Mouse (Mus musculus) fibroblast of lung, adult 2 months (primary cell): ENCODE measurements around the gene Hykk.
"Not testable (repeated sequence)": the region's sequence is repeated elsewhere in the genome, so short reads cannot be mapped to it uniquely, and the experiment has no call there.

Experiments used
- DNase-seq: peaks from one replicate; pipeline ENCODE4 v3.0.0-alpha.2; 2011; ENCODE audit warnings: low read depth

Gene Hykk

DNA sequence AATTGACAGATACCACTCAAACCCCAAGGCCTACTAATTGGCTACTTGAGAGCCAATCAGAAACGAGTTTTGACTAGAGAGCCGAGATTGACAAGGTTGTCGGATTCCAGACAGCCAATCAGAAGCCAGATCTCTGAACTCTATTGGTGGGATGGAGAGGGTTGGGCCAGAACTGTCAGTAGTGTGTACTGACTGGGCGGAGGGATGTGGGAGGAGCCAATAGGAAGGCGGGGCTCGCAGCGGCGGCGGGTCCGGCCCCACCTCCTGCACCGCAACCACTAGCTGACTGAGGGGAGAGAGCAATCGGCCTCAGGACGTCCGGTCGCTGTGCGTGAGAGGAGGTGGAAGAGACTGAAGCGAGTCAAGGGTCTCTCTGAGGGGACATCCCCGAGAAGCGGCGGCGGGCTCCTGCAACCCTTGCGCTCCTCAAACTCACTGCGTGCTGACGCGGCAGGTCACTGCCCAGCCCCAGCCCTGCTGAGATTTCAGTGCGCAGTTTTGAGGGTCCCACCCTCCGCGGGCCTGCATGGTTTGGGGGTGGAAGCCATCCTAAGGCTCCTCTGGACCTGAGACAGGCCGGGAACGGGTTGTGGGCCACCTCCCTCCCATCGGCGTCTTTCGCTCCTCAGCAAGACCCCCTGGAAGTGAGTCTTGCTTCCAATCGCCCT lies at the start of gene Hykk:
TSS of gene Hykk (plus strand) at position 274 of the 668 bp plus-strand sequence.
- DNase-seq: peak; percentile 92

GRCm38 (mm10) chr9:54878759-54879158 lies 38.3 kb upstream of the Hykk start:
- no peak for DNase-seq

- no peak for DNase-seq
Observed at GRCm38 (mm10) chr9:54892111-54892510, 25.0 kb upstream of the Hykk start.

DNA sequence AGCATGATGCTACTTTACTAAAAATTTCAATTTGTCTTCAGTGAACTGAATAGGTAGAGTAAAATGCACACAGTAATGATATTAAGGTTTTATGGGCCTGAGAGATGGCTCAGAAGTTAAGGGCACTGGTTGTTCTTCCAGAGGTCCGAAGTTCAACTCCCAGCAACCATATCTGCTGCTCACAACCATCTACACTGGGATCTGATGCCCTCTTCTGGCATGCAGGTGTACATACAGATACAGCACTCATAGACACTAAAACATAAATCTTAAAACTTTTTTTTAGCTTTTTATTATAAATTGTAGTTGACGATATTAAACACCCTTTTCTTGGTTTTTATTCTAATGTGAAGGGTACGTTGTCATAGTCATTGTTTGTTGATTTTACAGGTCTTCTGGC lies 20.0 kb upstream of the Hykk start:
- DNase-seq: no peak

DNA sequence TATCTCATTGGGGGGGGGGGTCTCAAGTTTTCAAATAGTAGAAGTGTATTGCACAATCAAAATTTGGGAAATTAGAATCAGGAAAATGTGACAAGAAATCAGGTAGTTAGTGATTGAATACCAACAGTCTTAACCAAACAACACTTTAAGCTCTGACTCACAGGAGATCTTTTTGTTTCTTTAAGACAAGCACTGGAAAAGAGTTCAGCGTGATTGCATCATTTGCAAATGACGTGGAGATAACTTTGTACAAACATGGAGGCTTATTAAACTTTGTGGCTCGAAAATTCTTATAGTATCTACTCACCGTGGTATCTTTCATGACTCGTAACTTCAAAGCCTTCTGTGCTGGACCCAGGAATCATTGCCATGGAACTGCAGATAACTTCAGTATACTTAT lies 7.6 kb upstream of the Hykk start:
- no peak for DNase-seq

DNA sequence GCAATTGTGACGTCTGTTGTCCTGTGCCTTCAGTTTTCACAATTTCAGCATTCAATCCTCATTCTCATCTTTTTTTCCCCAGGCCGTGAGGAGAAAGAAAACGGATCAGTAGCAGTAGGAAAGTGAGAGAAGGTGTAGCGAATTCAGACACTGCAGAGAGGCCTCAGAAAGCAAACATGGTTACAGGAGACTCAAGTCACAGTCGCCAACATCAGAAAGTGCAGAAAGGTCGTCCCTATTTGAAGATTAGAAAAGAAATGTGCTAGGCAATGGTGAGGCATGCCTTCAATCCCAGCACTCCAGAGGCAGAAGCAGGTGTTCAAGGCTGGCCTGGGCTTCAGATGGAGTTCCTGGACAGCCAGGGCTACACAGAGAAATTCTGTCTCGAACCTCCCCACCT lies 1.5 kb upstream of the Hykk start:
- no peak for DNase-seq

DNA sequence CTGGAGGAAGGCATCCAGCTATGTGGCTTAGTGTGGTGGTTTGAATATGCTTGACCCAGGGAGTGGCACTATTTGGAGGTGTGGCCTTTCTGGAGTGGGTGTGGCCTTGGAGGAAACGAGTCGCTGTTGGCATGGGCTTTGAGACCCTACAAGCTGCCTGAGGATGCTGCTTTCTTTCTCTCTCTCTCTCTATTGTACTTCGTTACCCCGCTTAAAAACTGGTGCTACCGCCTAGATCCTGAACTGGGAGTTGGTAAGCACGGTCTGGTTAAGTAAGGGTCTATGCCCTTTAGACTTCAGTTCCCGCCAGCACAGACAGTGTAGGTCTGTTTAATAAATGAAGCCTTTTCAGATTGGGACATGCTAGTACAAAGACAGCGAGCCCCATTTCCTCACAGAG lies 682 bp upstream of the Hykk start:
- DNase-seq: no peak

- DNase-seq: no peak
Observed at GRCm38 (mm10) chr9:54918191-54918590, 1.1 kb downstream of the Hykk start.

DNA sequence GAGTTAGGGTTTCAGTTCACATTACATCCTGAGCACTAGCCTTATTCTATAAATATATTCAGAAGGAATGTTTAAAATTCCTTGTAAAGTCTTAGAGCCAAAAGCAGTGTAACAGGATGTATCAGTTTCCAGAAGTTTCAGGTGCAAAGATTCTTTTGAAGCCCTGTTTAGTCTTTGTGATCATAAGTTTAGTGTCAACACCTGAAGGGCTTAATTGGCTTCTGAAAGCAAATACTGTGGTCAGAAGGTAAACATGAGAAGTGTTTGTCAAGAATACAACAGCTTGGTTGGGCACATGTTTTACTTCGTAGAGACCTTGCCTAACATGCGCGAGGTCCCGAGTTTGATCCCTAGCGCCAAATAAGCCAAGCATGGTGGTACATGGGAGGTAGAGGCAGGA lies 1.7 kb downstream of the Hykk start:
- no peak for DNase-seq

GRCm38 (mm10) chr9:54919946-54920345 lies 2.9 kb downstream of the Hykk start:
- DNase-seq: no peak

DNA sequence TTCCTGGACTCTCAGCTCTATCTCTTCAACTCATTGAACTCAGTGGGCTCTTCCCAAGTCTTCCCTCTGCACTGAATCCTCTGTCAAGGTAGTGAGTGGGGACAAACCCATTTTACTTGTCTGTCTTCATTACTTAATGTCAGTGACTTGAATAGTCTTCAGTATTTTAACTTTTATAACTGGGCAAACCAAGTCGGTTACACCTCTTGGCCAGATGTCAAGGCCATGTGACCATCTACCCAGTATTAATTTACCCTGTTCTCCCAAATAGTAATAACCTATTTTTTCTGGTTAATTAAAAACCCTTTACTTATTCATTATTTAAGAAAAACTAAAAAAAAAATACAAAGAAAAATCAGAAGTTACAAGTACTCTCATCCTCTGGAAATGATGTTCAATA lies 13.7 kb downstream of the Hykk start:
- DNase-seq: no peak

- DNase-seq: no peak
Observed at GRCm38 (mm10) chr9:54931765-54932164, 14.7 kb downstream of the Hykk start.

GRCm38 (mm10) chr9:54932379-54932778 lies 15.3 kb downstream of the Hykk start:
- DNase-seq: no peak

GRCm38 (mm10) chr9:54942071-54942470 lies 25.0 kb downstream of the Hykk start:
- DNase-seq: no peak

- DNase-seq: no peak
Observed at GRCm38 (mm10) chr9:54944467-54944866, 27.4 kb downstream of the Hykk start.

DNA sequence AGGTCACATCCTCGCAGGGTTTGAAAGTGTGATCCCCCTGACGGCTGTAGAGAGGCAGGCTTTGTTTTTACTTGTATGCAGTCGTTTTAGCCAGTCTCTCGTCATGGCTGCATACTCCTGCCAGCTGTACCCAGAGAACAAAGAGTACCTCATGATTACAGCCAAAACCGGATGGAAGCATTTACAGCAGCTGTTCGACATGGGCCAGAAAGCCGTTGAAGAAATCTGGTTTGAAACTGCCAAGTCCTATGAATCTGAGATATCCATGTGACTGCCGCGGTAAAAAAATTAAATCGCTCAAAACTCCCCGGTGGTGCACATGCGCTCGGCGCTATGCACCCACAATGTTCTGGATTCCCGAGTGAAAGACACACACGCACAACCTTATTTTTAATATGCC lies 29.2 kb downstream of the Hykk start:
- peak; percentile 22 for DNase-seq

DNA sequence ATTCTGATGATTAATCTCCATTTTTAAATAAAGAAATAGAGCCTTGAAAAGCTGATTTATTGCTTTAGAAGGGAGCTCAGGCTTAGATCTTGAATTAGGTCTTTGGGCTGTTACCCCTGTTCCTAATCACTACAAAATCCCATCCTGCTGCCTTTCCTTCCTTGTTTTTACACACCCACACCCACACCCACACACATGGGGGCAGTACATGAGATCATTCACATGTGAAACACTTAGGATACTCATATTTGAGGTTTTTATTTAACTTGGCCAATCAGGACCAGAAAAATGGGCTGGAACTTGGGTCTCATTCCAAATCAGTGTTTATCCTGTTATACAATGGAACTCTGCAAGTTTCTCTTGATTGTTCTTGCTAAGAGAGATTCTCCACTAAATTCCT lies 32.4 kb downstream of the Hykk start:
- no peak for DNase-seq

DNA sequence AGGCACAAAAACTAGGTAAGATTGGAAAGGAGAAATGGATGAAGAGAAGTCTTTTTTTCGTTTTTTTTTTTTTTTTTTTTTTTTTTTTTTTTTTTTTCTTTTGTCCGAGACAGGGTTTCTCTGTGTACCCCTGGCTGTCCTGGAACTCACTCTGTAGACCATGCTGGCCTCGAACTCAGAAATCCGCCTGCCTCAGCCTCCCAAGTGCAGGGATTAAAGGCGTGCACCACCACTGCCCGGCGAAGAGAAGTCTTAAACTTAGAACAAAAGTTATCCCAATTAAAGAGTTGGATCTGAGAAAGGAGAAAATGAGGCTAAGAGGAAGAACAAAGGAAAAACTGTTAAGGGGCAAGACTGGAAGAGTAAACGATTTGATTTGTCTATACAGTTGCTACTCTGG lies 33.1 kb downstream of the Hykk start:
- DNase-seq: not testable (repeated sequence)

DNA sequence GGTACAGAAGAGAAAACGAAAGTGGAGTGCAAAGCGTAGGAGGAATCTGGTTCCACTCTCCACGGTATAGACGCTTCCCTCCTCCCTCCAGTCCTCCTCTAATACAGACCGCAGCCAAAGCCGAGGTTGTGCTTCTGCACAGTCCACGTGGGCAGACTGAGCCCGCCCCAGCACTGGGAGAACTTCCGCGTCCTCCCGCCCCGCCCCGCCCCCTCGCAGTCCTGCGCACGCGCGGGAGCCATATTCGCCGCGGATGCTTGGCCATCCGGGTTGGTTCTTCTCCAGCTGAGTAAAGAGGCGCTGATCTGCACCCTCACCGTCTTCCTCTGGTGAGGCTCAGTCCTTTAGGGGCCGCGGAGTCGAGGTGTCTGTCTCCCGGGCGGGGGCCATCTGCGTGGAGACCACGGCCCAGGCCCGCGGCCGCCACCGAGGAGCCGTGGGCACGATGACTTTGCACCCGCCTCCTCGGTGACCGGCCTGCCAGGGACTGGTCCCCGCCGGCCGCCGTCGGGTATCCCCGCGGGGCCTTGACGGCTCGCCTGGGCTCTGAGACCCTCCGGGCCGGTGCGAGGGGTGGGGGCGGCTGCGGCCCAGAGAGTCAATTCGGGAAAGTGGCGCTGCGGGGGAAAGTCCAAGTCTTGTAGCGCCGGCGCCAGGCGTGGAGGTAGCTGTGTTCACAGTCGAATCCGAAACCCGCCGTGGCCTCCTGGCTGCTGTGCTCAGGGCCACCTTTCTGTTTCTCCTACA lies 33.7 kb downstream of the Hykk start, which contains the start of the genes Psma4 and AY074887:
TSS of gene Psma4 (plus strand) at position 216 of the 747 bp plus-strand sequence.
TSS of gene AY074887 (minus strand) at position 424 of the 747 bp plus-strand sequence.
- peak; percentile 74 for DNase-seq

DNA sequence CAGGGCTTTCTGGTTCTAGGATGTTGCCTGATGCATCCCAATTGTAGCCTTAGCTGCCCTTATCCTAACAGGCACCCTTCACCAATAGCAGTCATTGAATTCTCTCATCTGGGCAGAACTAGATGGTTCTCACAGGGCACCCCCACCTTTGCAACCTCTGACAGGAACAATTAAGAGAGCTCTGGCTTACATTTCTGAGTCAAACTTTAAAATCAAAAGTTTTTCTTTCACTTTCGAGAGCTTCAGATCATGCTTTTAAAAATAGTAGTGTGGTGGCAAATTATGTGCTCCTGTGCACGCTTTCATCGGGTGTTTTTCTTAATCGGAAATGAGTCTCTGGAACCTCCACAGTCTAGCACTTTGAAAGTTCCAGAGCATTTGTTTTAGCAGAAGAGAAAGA lies 44.0 kb downstream of the Hykk start:
- DNase-seq: no peak

GRCm38 (mm10) chr9:54963669-54964068 lies 46.6 kb downstream of the Hykk start:
- no peak for DNase-seq

GRCm38 (mm10) chr9:54969972-54970637 lies 53.0 kb downstream of the Hykk start:
- DNase-seq: no peak

GRCm38 (mm10) chr9:54980674-54981073 lies 63.6 kb downstream of the Hykk start, which contains the start of gene Chrna5:
TSS of gene Chrna5 (plus strand) at chr9:54980880.
- DNase-seq: no peak
